In genomic region chr6:34310023-34310595, GRCm38 (mm10) we compare ENCODE assay signal across 10 mouse cellular contexts. TPM values are rescaled to one million over a fixed set of nuclear protein-coding genes. Genes with fewer than 3 reads are reported as not detected.
"Had no signal": no experiment of that assay in that cellular context is flagged by ENCODE, and none has a peak within 500 bp of the region (broad histone marks: within the 10 kb centered on the region; RNA-seq: fewer than 3 reads in every experiment).

No protein-coding gene starts in this region.

- DNase-seq: kidney, postnatal 10 days; layer of hippocampus, postnatal 36 days; left cerebral cortex, postnatal 4 days; liver, postnatal 0 days; lung, embryonic 14.5 days; retina, postnatal 1 day; right cerebral cortex, postnatal 25 days; spleen, adult 18-20 months; thymus, postnatal 25 days had no signal

RNA-seq across cellular contexts. Expression of gene Akr1b8, which starts 43.8 kb away (rescaled TPM):
- total RNA-seq: megakaryocyte, adult 5-6 weeks had no signal
